Mouse (Mus musculus): ENCODE measurements around the gene Crlf1. TPM values are rescaled to one million over a fixed set of nuclear protein-coding genes. Genes with fewer than 3 reads are reported as not detected.

Crlf1 gene
- total RNA-seq, 2 experiments from 2014 or later: 3.4 to 3.8 TPM

GRCm38 (mm10) chr8:70540507-70541071 is 47.6 kb downstream of the Crlf1 start:
- DNase-seq: no peak
- intact Hi-C loops (cut with DNase I): no loop called here

- DNase-seq: no peak
- intact Hi-C loops (cut with DNase I): no loop called here
These were observed 48.1 kb downstream of the Crlf1 start for GRCm38 (mm10) chr8:70541081-70541480.

GRCm38 (mm10) chr8:70544200-70544687 is 51.3 kb downstream of the Crlf1 start:
- DNase-seq: no peak
- intact Hi-C loops (cut with DNase I): no loop called here

GRCm38 (mm10) chr8:70546412-70546811 is 53.5 kb downstream of the Crlf1 start:
- DNase-seq: no peak
- intact Hi-C loops (cut with DNase I): loop anchor here (5.0 kb wide), 1 partner anchor 36 kb away; no protein-coding TSS in a partner anchor

- intact Hi-C loops (cut with DNase I): loop anchor here (5.0 kb wide), 1 partner anchor 35 kb away; no protein-coding TSS in a partner anchor
- DNase-seq: no peak
These were observed 54.8 kb downstream of the Crlf1 start for GRCm38 (mm10) chr8:70547762-70548161.

GRCm38 (mm10) chr8:70549412-70550184 is 56.6 kb downstream of the Crlf1 start:
- intact Hi-C loops (cut with DNase I): loop anchor here (5.0 kb wide), 1 partner anchor 33 kb away; no protein-coding TSS in a partner anchor
- no peak for DNase-seq

GRCm38 (mm10) chr8:70551558-70552161 is 58.7 kb downstream of the Crlf1 start:
- DNase-seq: no peak
- intact Hi-C loops (cut with DNase I): no loop called here

- no peak for DNase-seq
- intact Hi-C loops (cut with DNase I): no loop called here
These were observed 59.9 kb downstream of the Crlf1 start for GRCm38 (mm10) chr8:70552836-70553235.

Other genes with a start within 250 kb of the Crlf1 start
- gene Homer3, start 210.3 kb upstream of the Crlf1 start, total RNA-seq (2021): 1 to 10 TPM; 3.0 to 4.7 TPM
- gene Ddx49, start 190.7 kb upstream of the Crlf1 start, total RNA-seq (2021): 10 to 100 TPM; 28.8 to 33.0 TPM
- 100 to 1,000 TPM; 115 TPM for gene Cope, start 190.6 kb upstream of the Crlf1 start, total RNA-seq (2021)
- 10 to 100 TPM; 14.1 to 19.1 TPM for gene Cers1, start 177.4 kb upstream of the Crlf1 start, total RNA-seq (2021)
- 1 to 10 TPM in 1 of 2 experiments, under 1 TPM in 1; 0.52 to 3.9 TPM for gene Gdf1, start 163.3 kb upstream of the Crlf1 start, total RNA-seq (2021)
- 10 to 100 TPM; 27.0 to 27.6 TPM for gene Upf1, start 139.9 kb upstream of the Crlf1 start, total RNA-seq (2021)
- 1 to 10 TPM; 8.9 to 9.9 TPM for gene Comp, start 119.6 kb upstream of the Crlf1 start, total RNA-seq (2021)
- 1 to 10 TPM; 5.3 to 7.5 TPM for gene Crtc1, start 53.6 kb upstream of the Crlf1 start, total RNA-seq (2021)
- 1 to 10 TPM; 6.8 to 7.5 TPM for gene Klhl26, start 16.2 kb upstream of the Crlf1 start, total RNA-seq (2021)
- gene Tmem59l, start 5.8 kb upstream of the Crlf1 start, total RNA-seq (2021): not detected
- 100 to 1,000 TPM; 126 to 128 TPM for gene Rex1bd, start 13.6 kb downstream of the Crlf1 start, total RNA-seq (2021)
- 100 to 1,000 TPM; 787 to 802 TPM for gene Uba52, start 17.6 kb downstream of the Crlf1 start, total RNA-seq (2021)
- gene Fkbp8, start 34.6 kb downstream of the Crlf1 start, total RNA-seq (2021): 100 to 1,000 TPM in 1 of 2 experiments, 10 to 100 TPM in 1; 99.3 to 107 TPM
- gene Kxd1, start 34.8 kb downstream of the Crlf1 start, total RNA-seq (2021): 10 to 100 TPM; 67.7 to 74.7 TPM
- gene Ell, start 46.3 kb downstream of the Crlf1 start, total RNA-seq (2021): 10 to 100 TPM in 1 of 2 experiments, 1 to 10 TPM in 1; 9.6 to 10.5 TPM
- gene Isyna1, start 101.2 kb downstream of the Crlf1 start, total RNA-seq (2021): 1 to 10 TPM; 4.1 to 5.1 TPM
- 10 to 100 TPM; 12.5 to 15.9 TPM for gene Ssbp4, start 115.7 kb downstream of the Crlf1 start, total RNA-seq (2021)
- gene Lrrc25, start 123.0 kb downstream of the Crlf1 start, total RNA-seq (2021): under 1 TPM; 0.38 to 0.64 TPM
- gene Gdf15, start 139.3 kb downstream of the Crlf1 start, total RNA-seq (2021): under 1 TPM in 1 of 2 experiments, not detected in 1; 0.18 TPM
- gene Pgpep1, start 167.2 kb downstream of the Crlf1 start, total RNA-seq (2021): 10 to 100 TPM; 11.1 to 15.9 TPM
- gene Lsm4, start 180.1 kb downstream of the Crlf1 start, total RNA-seq (2021): 10 to 100 TPM; 54.9 to 63.3 TPM
- 10 to 100 TPM; 60.6 to 77.9 TPM for gene Jund, start 205.8 kb downstream of the Crlf1 start, total RNA-seq (2021)
- under 1 TPM in 1 of 2 experiments, not detected in 1; 0.05 TPM for gene Iqcn, start 210.3 kb downstream of the Crlf1 start, total RNA-seq (2021)
- not detected for gene Gm3336, start 225.4 kb downstream of the Crlf1 start, total RNA-seq (2021)
- gene Pde4c, start 230.6 kb downstream of the Crlf1 start, total RNA-seq (2021): 1 to 10 TPM; 1.9 to 2.1 TPM

Measured in gastrocnemius, postnatal 36 days (tissue).